Mouse (Mus musculus): Measurements from ENCODE around the gene Aif1. TPM values are rescaled to one million over a fixed set of nuclear protein-coding genes. Genes with fewer than 3 reads are reported as not detected.

Gene Aif1
- polyA plus RNA-seq, 1 experiment from 2014 or later = 3.9 TPM

Small RNAs within 50 kb of the gene (microRNA-seq; reads per million reads assigned to microRNA genes)
- gene Mir6973a (not detected), gene Mir6974 (not detected)

Other genes starting within 250 kb of the Aif1 start
- gene Neu1, start 244.8 kb downstream of the Aif1 start, polyA plus RNA-seq (2014; fragmentation: Nextera tagmentation; extraction: Ambion mirVana) = 10.3 and 12.8 TPM in 2 replicates
- gene Hspa1b, start 216.8 kb downstream of the Aif1 start, polyA plus RNA-seq (2014; fragmentation: Nextera tagmentation; extraction: Ambion mirVana) = 0.43 and 0.44 TPM in 2 replicates
- gene Gm20481, start 206.2 kb downstream of the Aif1 start, polyA plus RNA-seq (2014; fragmentation: Nextera tagmentation; extraction: Ambion mirVana) = 0.36 and 0.43 TPM in 2 replicates
- gene Hspa1a, start 203.9 kb downstream of the Aif1 start, polyA plus RNA-seq (2014; fragmentation: Nextera tagmentation; extraction: Ambion mirVana) = 0.75 and 4.0 TPM in 2 replicates
- 1.5 and 1.6 TPM in 2 replicates for gene Hspa1l, start 203.4 kb downstream of the Aif1 start, polyA plus RNA-seq (2014; fragmentation: Nextera tagmentation; extraction: Ambion mirVana)
- 266 and 271 TPM in 2 replicates for gene Lsm2, start 194.2 kb downstream of the Aif1 start, polyA plus RNA-seq (2014; fragmentation: Nextera tagmentation; extraction: Ambion mirVana)
- 124 and 140 TPM in 2 replicates for gene Vars, start 175.1 kb downstream of the Aif1 start, polyA plus RNA-seq (2014; fragmentation: Nextera tagmentation; extraction: Ambion mirVana)
- gene Vwa7, start 159.5 kb downstream of the Aif1 start, polyA plus RNA-seq (2014; fragmentation: Nextera tagmentation; extraction: Ambion mirVana) = 0.07 and 0.16 TPM in 2 replicates
- gene Sapcd1, start 148.1 kb downstream of the Aif1 start, polyA plus RNA-seq (2014; fragmentation: Nextera tagmentation; extraction: Ambion mirVana) = 1.4 TPM in 2 replicates
- 3.5 and 3.7 TPM in 2 replicates for gene Msh5, start 129.3 kb downstream of the Aif1 start, polyA plus RNA-seq (2014; fragmentation: Nextera tagmentation; extraction: Ambion mirVana)
- gene Clic1, start 126.1 kb downstream of the Aif1 start, polyA plus RNA-seq (2014; fragmentation: Nextera tagmentation; extraction: Ambion mirVana) = 52.1 and 76.7 TPM in 2 replicates
- 553 and 582 TPM in 2 replicates for gene Ddah2, start 117.0 kb downstream of the Aif1 start, polyA plus RNA-seq (2014; fragmentation: Nextera tagmentation; extraction: Ambion mirVana)
- 0.16 TPM in 1 of 2 replicates, not detected in the other for gene Ly6g6c, start 110.7 kb downstream of the Aif1 start, polyA plus RNA-seq (2014; fragmentation: Nextera tagmentation; extraction: Ambion mirVana)
- gene Mpig6b, start 109.9 kb downstream of the Aif1 start, polyA plus RNA-seq (2014; fragmentation: Nextera tagmentation; extraction: Ambion mirVana) = 0.84 and 1.2 TPM in 2 replicates
- 1.5 and 2.1 TPM in 2 replicates for gene Ly6g6e, start 99.2 kb downstream of the Aif1 start, polyA plus RNA-seq (2014; fragmentation: Nextera tagmentation; extraction: Ambion mirVana)
- 0.72 and 1.6 TPM in 2 replicates for gene Ly6g6d, start 98.0 kb downstream of the Aif1 start, polyA plus RNA-seq (2014; fragmentation: Nextera tagmentation; extraction: Ambion mirVana)
- 0.27 and 0.73 TPM in 2 replicates for gene Ly6g6f, start 90.5 kb downstream of the Aif1 start, polyA plus RNA-seq (2014; fragmentation: Nextera tagmentation; extraction: Ambion mirVana)
- gene Abhd16a, start 86.8 kb downstream of the Aif1 start, polyA plus RNA-seq (2014; fragmentation: Nextera tagmentation; extraction: Ambion mirVana) = 43.1 and 46.9 TPM in 2 replicates
- not detected in 2 replicates for gene Ly6g5c, start 67.8 kb downstream of the Aif1 start, polyA plus RNA-seq (2014; fragmentation: Nextera tagmentation; extraction: Ambion mirVana)
- gene Ly6g5b, start 60.6 kb downstream of the Aif1 start, polyA plus RNA-seq (2014; fragmentation: Nextera tagmentation; extraction: Ambion mirVana) = 0.44 and 0.75 TPM in 2 replicates
- 24.0 and 29.1 TPM in 2 replicates for gene Gpank1, start 54.6 kb downstream of the Aif1 start, polyA plus RNA-seq (2014; fragmentation: Nextera tagmentation; extraction: Ambion mirVana)
- 277 and 290 TPM in 2 replicates for gene Csnk2b, start 54.0 kb downstream of the Aif1 start, polyA plus RNA-seq (2014; fragmentation: Nextera tagmentation; extraction: Ambion mirVana)
- gene D17H6S53E, start 49.7 kb downstream of the Aif1 start, polyA plus RNA-seq (2014; fragmentation: Nextera tagmentation; extraction: Ambion mirVana) = 8.6 and 8.9 TPM in 2 replicates
- 0.44 and 1.5 TPM in 2 replicates for gene Apom, start 44.0 kb downstream of the Aif1 start, polyA plus RNA-seq (2014; fragmentation: Nextera tagmentation; extraction: Ambion mirVana)
- gene Bag6, start 40.9 kb downstream of the Aif1 start, polyA plus RNA-seq (2014; fragmentation: Nextera tagmentation; extraction: Ambion mirVana) = 103 and 104 TPM in 2 replicates
- 215 and 234 TPM in 2 replicates for gene Prrc2a, start 11.2 kb downstream of the Aif1 start, polyA plus RNA-seq (2014; fragmentation: Nextera tagmentation; extraction: Ambion mirVana)
- 4.0 and 4.7 TPM in 2 replicates for gene Lst1, start 12.4 kb upstream of the Aif1 start, polyA plus RNA-seq (2014; fragmentation: Nextera tagmentation; extraction: Ambion mirVana)
- 0.45 and 0.54 TPM in 2 replicates for gene Ltb, start 18.4 kb upstream of the Aif1 start, polyA plus RNA-seq (2014; fragmentation: Nextera tagmentation; extraction: Ambion mirVana)
- not detected in 2 replicates for gene Tnf, start 25.9 kb upstream of the Aif1 start, polyA plus RNA-seq (2014; fragmentation: Nextera tagmentation; extraction: Ambion mirVana)
- gene Lta, start 29.3 kb upstream of the Aif1 start, polyA plus RNA-seq (2014; fragmentation: Nextera tagmentation; extraction: Ambion mirVana) = 0.11 and 0.27 TPM in 2 replicates
- not detected in 2 replicates for gene Gm16181, start 44.8 kb upstream of the Aif1 start, polyA plus RNA-seq (2014; fragmentation: Nextera tagmentation; extraction: Ambion mirVana)
- 3.9 and 5.9 TPM in 2 replicates for gene Atp6v1g2, start 57.6 kb upstream of the Aif1 start, polyA plus RNA-seq (2014; fragmentation: Nextera tagmentation; extraction: Ambion mirVana)
- gene Nfkbil1, start 59.7 kb upstream of the Aif1 start, polyA plus RNA-seq (2014; fragmentation: Nextera tagmentation; extraction: Ambion mirVana) = 4.0 and 4.6 TPM in 2 replicates
- gene Ddx39b, start 65.7 kb upstream of the Aif1 start, polyA plus RNA-seq (2014; fragmentation: Nextera tagmentation; extraction: Ambion mirVana) = 739 and 748 TPM in 2 replicates
- gene H2-D1, start 86.7 kb upstream of the Aif1 start, polyA plus RNA-seq (2014; fragmentation: Nextera tagmentation; extraction: Ambion mirVana) = 15.7 and 16.3 TPM in 2 replicates
- gene H2-Q1, start 144.3 kb upstream of the Aif1 start, polyA plus RNA-seq (2014; fragmentation: Nextera tagmentation; extraction: Ambion mirVana) = not detected in 2 replicates
- gene H2-Q2, start 166.2 kb upstream of the Aif1 start, polyA plus RNA-seq (2014; fragmentation: Nextera tagmentation; extraction: Ambion mirVana) = 0.16 and 0.31 TPM in 2 replicates
- gene H2-Q4, start 203.5 kb upstream of the Aif1 start, polyA plus RNA-seq (2014; fragmentation: Nextera tagmentation; extraction: Ambion mirVana) = 3.6 and 4.0 TPM in 2 replicates
- 2.5 and 3.1 TPM in 2 replicates for gene H2-Q6, start 248.8 kb upstream of the Aif1 start, polyA plus RNA-seq (2014; fragmentation: Nextera tagmentation; extraction: Ambion mirVana)